Mouse (Mus musculus): Measurements from ENCODE around the gene Txlng. TPM values are rescaled to one million over a fixed set of nuclear protein-coding genes. Genes with fewer than 3 reads are reported as not detected.

Txlng gene
- polyA plus RNA-seq (2015; fragmentation: Nextera tagmentation; extraction: Ambion mirVana), result 8.5 and 9.4 TPM in 2 replicates

GRCm38 (mm10) chrX:162829203-162829708, at the start of gene Txlng:
Gene Txlng (minus strand): TSS chrX:162829454.

GRCm38 (mm10) chrX:162760115-162760942, 68.9 kb downstream of the Txlng start, which contains the start of gene Rbbp7:
Gene Rbbp7 (plus strand): TSS chrX:162760402.

MicroRNAs encoded within 50 kb of the gene (microRNA counts, 519-probe panel; counts per million panel counts)
- 40.5 counts per million for microRNA mmu-miR-3473

Small RNAs within 50 kb of the gene (microRNA-seq; reads per million reads assigned to microRNA genes)
- not detected for gene Mir3473a

Other genes with a start within 250 kb of the Txlng start
- gene Reps2, start 185.8 kb downstream of the Txlng start, polyA plus RNA-seq (2015; fragmentation: Nextera tagmentation; extraction: Ambion mirVana), result 1.5 and 1.7 TPM in 2 replicates
- 213 and 217 TPM in 2 replicates for gene Rbbp7, start 69.1 kb downstream of the Txlng start, polyA plus RNA-seq (2015; fragmentation: Nextera tagmentation; extraction: Ambion mirVana)
- gene Syap1, start 59.0 kb upstream of the Txlng start, polyA plus RNA-seq (2015; fragmentation: Nextera tagmentation; extraction: Ambion mirVana), result 35.8 and 37.1 TPM in 2 replicates
- 65.8 and 72.1 TPM in 2 replicates for gene Ctps2, start 71.8 kb upstream of the Txlng start, polyA plus RNA-seq (2015; fragmentation: Nextera tagmentation; extraction: Ambion mirVana)
- gene S100g, start 135.1 kb upstream of the Txlng start, polyA plus RNA-seq (2015; fragmentation: Nextera tagmentation; extraction: Ambion mirVana), result 0.55 and 1.5 TPM in 2 replicates

All from neural tube, postnatal 0 days (tissue).